Mouse (Mus musculus) testis, adult 2 months (tissue): ENCODE data around the gene Chl1.

Experiments used
- CTCF ChIP-seq: fragments of 200-500 bp; IDR thresholded peaks from 2 replicates; pipeline ENCODE4 v1.5.1; 2012; ENCODE audit warnings: low read depth, mild to moderate bottlenecking, inconsistent platforms, low read length, moderate library complexity; ENCODE audit not compliant: control insufficient read depth, insufficient read depth, insufficient replicate concordance
- POLR2A ChIP-seq: fragments of 200-500 bp; IDR thresholded peaks from 2 replicates; pipeline ENCODE4 v1.6.1; 2012; ENCODE audit warnings: low read depth, mild to moderate bottlenecking, inconsistent platforms, low read length, moderate library complexity; ENCODE audit not compliant: control insufficient read depth

- TF ChIP-seq POLR2A = no peak
- TF ChIP-seq CTCF = no peak
Observed at GRCm38 (mm10) chr6:103585667-103586066, 75.3 kb downstream of the Chl1 start.
